Mouse (Mus musculus) lung, embryonic 14.5 days (tissue): Measurements from ENCODE around the gene Cldn8. TPM values are rescaled to one million over a fixed set of nuclear protein-coding genes. Genes with fewer than 3 reads are reported as not detected.

ENCODE experiments used
- ATAC-seq: fragments of 200-750 bp; cut with Nextera tagmentation; 2 replicates; pipeline ENCODE4 v1.8.0; 2017; ENCODE audit warnings: mild to moderate bottlenecking, moderate TSS enrichment, moderate library complexity; ENCODE audit not compliant: insufficient read depth
- DNase-seq: peaks from one replicate; pipeline ENCODE4 v3.0.0-alpha.2; 2015
- H3K27ac ChIP-seq: fragments of 300-500 bp; sonication (generic); 2 replicates; pipeline ENCODE4 v1.5.1; 2014; ENCODE audit warnings: low read depth, mild to moderate bottlenecking, moderate library complexity
- H3K27me3 ChIP-seq: fragments of 300-500 bp; sonication (generic); 2 replicates; pipeline ENCODE4 v1.6.1; 2014; ENCODE audit warnings: low read length, control low read depth; ENCODE audit not compliant: insufficient read depth
- H3K36me3 ChIP-seq: fragments of 300-500 bp; sonication (generic); 2 replicates; pipeline ENCODE4 v1.6.1; 2014; ENCODE audit warnings: control low read depth; ENCODE audit not compliant: insufficient read depth
- H3K4me1 ChIP-seq: fragments of 300-500 bp; sonication (generic); 2 replicates; pipeline ENCODE4 v1.6.1; 2014; ENCODE audit warnings: antibody characterized with exemption, control low read depth; ENCODE audit not compliant: insufficient read depth
- H3K4me2 ChIP-seq: fragments of 300-500 bp; sonication (generic); 2 replicates; pipeline ENCODE4 v1.6.1; 2014; ENCODE audit warnings: mild to moderate bottlenecking
- H3K4me3 ChIP-seq: fragments of 300-500 bp; sonication (generic); 2 replicates; pipeline ENCODE4 v1.5.1; 2014; ENCODE audit warnings: low read depth, low read length
- H3K9ac ChIP-seq: fragments of 300-500 bp; sonication (generic); 2 replicates; pipeline ENCODE4 v1.6.1; 2014
- H3K9me3 ChIP-seq: fragments of 300-500 bp; sonication (generic); 2 replicates; pipeline ENCODE4 v1.6.1; 2016; ENCODE audit warnings: low read depth, low read length, control low read depth
- CTCF ChIP-seq: IDR thresholded peaks from 2 replicates; pipeline ENCODE4 v1.5.1; 2016; ENCODE audit warnings: antibody characterized with exemption, low read depth
- WGBS: fragments of 180-500 bp; shearing (Covaris S2); extraction: QIAGEN DNeasy Blood & Tissue Kit; methylation state at CpG from one replicate; pipeline ENCODE4 v1.1.7; 2014; 5-methylcytosine and 5-hydroxymethylcytosine counted together
- polyA plus RNA-seq: library from polyadenylated mRNA; unstranded; fragments of >200 nt; fragmentation: Nextera tagmentation; extraction: Ambion mirVana; gene quantifications from 2 replicates; pipeline ENCODE4 v1.2.1, GENCODE M21; 2014

Gene Cldn8
- polyA plus RNA-seq, 1 experiment from 2014 or later, result 2.3 TPM

- H3K9me3 ChIP-seq, result no peaks in the 10 kb centered on the region
- H3K4me2 ChIP-seq, result no peak overlapping the region
- no peak overlapping the region for H3K4me3 ChIP-seq
- no peaks in the 10 kb centered on the region for H3K4me1 ChIP-seq
- H3K36me3 ChIP-seq, result no peaks in the 10 kb centered on the region
- H3K27me3 ChIP-seq, result no peaks in the 10 kb centered on the region; the same call in 1 of the 2 replicates
- ATAC-seq (no peak), DNase-seq (peak; percentile 71)
- no peak overlapping the region for H3K27ac ChIP-seq
- peak; percentile 66 for TF ChIP-seq CTCF
- no peak overlapping the region for H3K9ac ChIP-seq
Measured at GRCm38 (mm10) chr16:88592758-88593157, 29.8 kb upstream of the Cldn8 start.

GRCm38 (mm10) chr16:88583338-88583737, 20.4 kb upstream of the Cldn8 start:
- 78% methylated on average over 9 of the region's 9 CpGs for WGBS
- Histone ChIP-seq H3K9ac (no peak overlapping the region), H3K27ac (no peak overlapping the region), H3K4me1 (no peaks in the 10 kb centered on the region), H3K27me3 (no peaks in the 10 kb centered on the region), H3K4me2 (no peak overlapping the region), H3K4me3 (no peak overlapping the region), H3K36me3 (no peaks in the 10 kb centered on the region), H3K9me3 (no peaks in the 10 kb centered on the region)
- no peak for TF ChIP-seq CTCF
- ATAC-seq (no peak), DNase-seq (no peak)

- no peak for ATAC-seq
- Histone ChIP-seq H3K27me3 (no peaks in the 10 kb centered on the region), H3K9me3 (no peaks in the 10 kb centered on the region), H3K27ac (no peak overlapping the region), H3K36me3 (no peaks in the 10 kb centered on the region), H3K4me3 (no peak overlapping the region), H3K9ac (no peak overlapping the region), H3K4me2 (no peak overlapping the region), H3K4me1 (no peaks in the 10 kb centered on the region)
- WGBS, result 78% methylated on average over 4 of the region's 4 CpGs
- no peak for DNase-seq
- TF ChIP-seq CTCF, result no peak
Measured at GRCm38 (mm10) chr16:88575885-88576679, 13.1 kb upstream of the Cldn8 start.

GRCm38 (mm10) chr16:88572904-88573404, 10.0 kb upstream of the Cldn8 start:
- H3K9ac ChIP-seq, result no peak overlapping the region
- no peaks in the 10 kb centered on the region for H3K9me3 ChIP-seq
- no peak for DNase-seq
- no peaks in the 10 kb centered on the region for H3K4me1 ChIP-seq
- no peak overlapping the region for H3K4me2 ChIP-seq
- ATAC-seq, result no peak
- no peak overlapping the region for H3K27ac ChIP-seq
- no peak overlapping the region for H3K4me3 ChIP-seq
- H3K27me3 ChIP-seq, result no peaks in the 10 kb centered on the region
- TF ChIP-seq CTCF, result no peak
- 42% methylated on average over 5 of the region's 5 CpGs for WGBS
- no peaks in the 10 kb centered on the region for H3K36me3 ChIP-seq

GRCm38 (mm10) chr16:88570136-88570535, 7.2 kb upstream of the Cldn8 start:
- DNase-seq (no peak), ATAC-seq (no peak)
- Histone ChIP-seq H3K4me3 (no peak overlapping the region), H3K9me3 (no peaks in the 10 kb centered on the region), H3K4me1 (no peaks in the 10 kb centered on the region), H3K27ac (no peak overlapping the region), H3K4me2 (no peak overlapping the region), H3K27me3 (no peaks in the 10 kb centered on the region), H3K9ac (no peak overlapping the region), H3K36me3 (no peaks in the 10 kb centered on the region)
- TF ChIP-seq CTCF, result no peak

- no peak for ATAC-seq
- H3K4me3 ChIP-seq, result no peak overlapping the region
- no peaks in the 10 kb centered on the region for H3K36me3 ChIP-seq
- WGBS, result 59% methylated on average over 3 of the region's 3 CpGs
- no peak overlapping the region for H3K4me2 ChIP-seq
- no peak for DNase-seq
- TF ChIP-seq CTCF, result no peak
- no peak overlapping the region for H3K9ac ChIP-seq
- no peak overlapping the region for H3K27ac ChIP-seq
- H3K9me3 ChIP-seq, result no peaks in the 10 kb centered on the region
- no peaks in the 10 kb centered on the region for H3K27me3 ChIP-seq
- no peaks in the 10 kb centered on the region for H3K4me1 ChIP-seq
Measured at GRCm38 (mm10) chr16:88569732-88570131, 6.7 kb upstream of the Cldn8 start.

- H3K9ac ChIP-seq, result no peak overlapping the region
- H3K36me3 ChIP-seq, result no peaks in the 10 kb centered on the region
- DNase-seq (no peak), ATAC-seq (no peak)
- no peaks in the 10 kb centered on the region for H3K4me1 ChIP-seq
- no peaks in the 10 kb centered on the region for H3K9me3 ChIP-seq
- 79% methylated on average over 1 of the region's 1 CpGs for WGBS
- no peak for TF ChIP-seq CTCF
- no peak overlapping the region for H3K4me2 ChIP-seq
- H3K27ac ChIP-seq, result no peak overlapping the region
- H3K4me3 ChIP-seq, result no peak overlapping the region
- H3K27me3 ChIP-seq, result no peaks in the 10 kb centered on the region
Measured at GRCm38 (mm10) chr16:88569096-88569495, 6.1 kb upstream of the Cldn8 start.
